Mouse (Mus musculus) embryo, embryonic 9.5 days (tissue): Measurements from ENCODE around the gene Prkar1a.

ENCODE experiments used
- DNase-seq: peaks from one replicate; pipeline ENCODE4 v3.0.0-alpha.2; 2017; ENCODE audit errors: extremely low spot score

Gene Prkar1a

GRCm38 (mm10) chr11:109649206-109649605 is at the start of gene Prkar1a:
Gene Prkar1a, plus strand, starts transcription at chr11:109649405.
- DNase-seq = no peak

GRCm38 (mm10) chr11:109607600-109607999 is 41.6 kb upstream of the Prkar1a start:
- DNase-seq = no peak

- DNase-seq = no peak
Observed at GRCm38 (mm10) chr11:109608976-109609625, 40.1 kb upstream of the Prkar1a start.

GRCm38 (mm10) chr11:109610046-109610794 is 39.0 kb upstream of the Prkar1a start:
- DNase-seq = no peak

- no peak for DNase-seq
Observed at GRCm38 (mm10) chr11:109610795-109611302, 38.4 kb upstream of the Prkar1a start.

DNA sequence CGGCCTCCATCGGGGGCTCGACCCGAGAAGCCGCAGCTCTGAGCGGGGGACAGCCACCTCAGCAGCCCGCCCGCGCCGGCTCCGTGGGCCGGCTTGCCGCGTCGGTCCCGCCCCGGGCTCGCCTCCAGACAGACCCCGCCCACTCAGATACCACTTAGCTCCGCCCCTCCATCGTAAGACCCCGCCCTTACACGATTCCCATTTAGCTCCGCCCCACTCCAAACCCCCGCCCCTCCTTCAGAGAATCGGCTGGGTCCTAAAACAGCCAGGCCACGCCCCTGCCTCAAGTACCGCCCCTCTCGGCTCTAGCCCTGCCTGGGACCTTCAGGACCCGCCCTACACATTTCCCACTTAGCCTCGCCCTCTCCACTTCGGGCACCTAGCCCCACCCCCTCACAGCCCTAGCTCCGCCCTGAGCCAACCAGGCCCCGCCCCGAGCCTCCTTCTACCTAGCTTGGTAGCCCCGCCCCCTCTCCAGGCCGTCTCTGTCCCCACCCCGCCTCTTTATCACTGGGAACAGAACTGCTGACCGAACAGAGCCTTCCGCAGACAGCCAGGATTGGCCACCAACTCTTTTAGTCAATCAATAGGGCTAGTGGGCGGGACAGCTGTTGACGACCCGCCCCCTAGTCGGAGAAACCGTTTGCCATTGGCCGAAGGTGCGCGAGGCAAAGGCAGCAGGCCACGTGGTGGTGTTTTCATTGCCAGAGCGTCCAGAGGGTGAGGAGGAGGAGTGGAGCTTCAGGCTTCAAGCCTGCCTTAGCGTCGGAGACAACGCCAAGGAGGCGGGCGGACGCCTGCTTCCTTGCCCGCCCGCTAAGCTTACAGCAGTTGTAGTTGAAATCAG is 37.7 kb upstream of the Prkar1a start, which contains the start of gene Wipi1:
Gene Wipi1 (minus strand): TSS at position 665 of the 847 bp plus-strand sequence.
- peak; percentile 100 for DNase-seq

DNA sequence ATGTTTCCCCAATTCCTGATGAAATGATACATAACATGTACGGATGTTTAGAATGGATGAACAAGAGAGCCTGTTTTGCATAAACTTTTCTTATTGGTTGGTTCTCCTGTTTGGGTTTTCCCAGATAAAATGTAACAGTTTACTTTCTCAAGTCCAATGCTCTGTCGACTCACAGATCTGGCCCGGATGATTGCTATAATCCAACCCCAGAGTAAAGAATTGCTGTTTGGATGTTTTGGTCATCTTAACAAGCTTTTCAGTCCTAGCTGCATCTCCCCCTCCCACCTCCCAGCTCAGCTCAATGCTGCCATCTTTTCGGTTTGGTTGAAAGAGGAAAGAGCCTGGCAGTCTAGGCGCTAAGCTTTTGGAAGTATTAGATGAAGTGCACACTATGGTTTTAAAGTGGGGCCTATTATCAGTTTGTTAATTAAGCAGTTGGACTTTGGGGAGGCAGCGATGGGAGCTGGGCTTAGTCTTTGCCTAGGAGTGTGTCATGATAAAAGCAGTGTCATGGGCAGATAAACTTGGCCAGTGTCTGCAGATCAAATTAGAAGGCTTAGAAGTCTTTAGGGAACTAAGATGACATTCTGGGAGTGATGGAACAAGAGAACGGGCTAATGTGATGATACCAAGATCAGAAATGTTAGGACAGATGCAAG is 36.2 kb upstream of the Prkar1a start:
- no peak for DNase-seq

DNA sequence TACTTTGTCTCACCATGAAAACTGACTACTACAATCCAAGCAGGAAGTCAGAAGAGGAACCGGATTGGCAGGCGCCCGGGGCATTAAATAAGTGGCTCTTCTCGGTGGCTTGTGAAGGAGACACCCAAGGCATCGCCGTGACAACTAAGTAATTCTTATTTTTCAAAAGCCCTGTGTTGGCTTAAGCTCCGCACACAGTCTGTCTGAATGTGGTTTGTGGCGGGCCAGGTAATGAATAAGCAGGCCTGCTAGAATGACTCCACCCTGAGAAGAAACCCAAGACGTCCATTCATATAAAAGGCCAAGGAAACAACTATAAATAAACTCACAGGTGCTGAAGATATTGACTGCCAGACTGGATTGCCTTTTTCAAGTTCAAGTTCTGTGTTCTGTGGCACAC is 33.9 kb upstream of the Prkar1a start:
- DNase-seq = no peak

DNA sequence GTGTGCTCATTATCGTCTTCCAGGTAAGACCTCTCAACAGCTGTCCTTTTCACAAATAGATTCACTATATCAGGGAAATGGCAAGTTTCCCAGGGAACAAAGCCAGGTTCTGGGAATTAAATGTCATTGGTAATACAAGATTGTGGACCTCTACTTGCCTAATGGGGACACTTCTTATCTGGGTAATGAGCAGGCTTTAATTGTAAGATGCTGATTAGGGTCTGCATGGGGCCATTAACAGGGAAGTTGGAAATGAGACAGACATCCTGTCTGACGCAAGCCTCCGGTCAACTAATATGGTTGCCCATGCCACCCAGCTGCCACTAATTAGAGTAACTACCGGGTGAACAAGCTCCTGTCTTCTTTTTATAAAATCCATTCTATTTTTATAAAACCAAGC is 32.9 kb upstream of the Prkar1a start:
- DNase-seq = no peak

GRCm38 (mm10) chr11:109616766-109617165 is 32.4 kb upstream of the Prkar1a start:
- no peak for DNase-seq

DNA sequence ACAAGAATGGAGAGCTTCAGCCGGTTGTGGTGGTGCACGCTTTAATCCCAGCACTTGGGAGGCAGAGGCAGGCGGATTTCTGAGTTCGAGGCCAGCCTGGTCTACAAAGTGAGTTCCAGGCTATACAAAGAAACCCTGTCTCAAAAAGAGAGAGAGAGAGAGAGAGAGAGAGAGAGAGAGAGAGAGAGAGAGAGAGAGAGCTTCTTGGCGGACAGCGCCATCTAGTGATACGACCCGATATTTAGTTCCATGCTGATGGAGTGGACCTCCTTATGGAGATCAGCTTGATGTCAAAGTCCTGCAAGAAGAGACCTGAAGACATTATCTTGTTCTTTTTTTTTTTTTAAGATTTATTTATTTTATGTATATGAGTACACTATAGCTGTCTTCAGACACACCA is 30.1 kb upstream of the Prkar1a start:
- peak; percentile 57 for DNase-seq

DNA sequence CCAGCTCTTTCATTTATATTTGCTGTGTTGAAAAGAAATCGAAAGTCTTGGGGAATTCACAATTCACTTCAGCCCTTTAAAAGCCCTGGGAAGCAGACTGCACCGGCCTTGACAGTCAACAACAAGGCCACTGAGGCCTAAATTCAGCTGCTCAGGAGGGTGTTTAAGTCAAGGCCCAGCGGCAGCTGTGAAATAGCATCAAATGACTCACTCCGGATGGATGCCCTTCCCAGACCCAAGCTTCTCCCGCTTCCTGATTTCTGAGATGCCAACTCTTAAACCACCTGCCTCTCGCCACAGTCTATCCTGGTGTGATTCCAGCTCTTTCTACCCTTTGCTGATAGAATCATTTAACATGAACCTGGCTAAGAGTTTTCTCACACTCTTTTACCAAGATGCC is 28.8 kb upstream of the Prkar1a start:
- no peak for DNase-seq

GRCm38 (mm10) chr11:109621183-109621582 is 28.0 kb upstream of the Prkar1a start:
- peak; percentile 47 for DNase-seq

GRCm38 (mm10) chr11:109622518-109623037 is 26.6 kb upstream of the Prkar1a start:
- DNase-seq = peak; percentile 29

DNA sequence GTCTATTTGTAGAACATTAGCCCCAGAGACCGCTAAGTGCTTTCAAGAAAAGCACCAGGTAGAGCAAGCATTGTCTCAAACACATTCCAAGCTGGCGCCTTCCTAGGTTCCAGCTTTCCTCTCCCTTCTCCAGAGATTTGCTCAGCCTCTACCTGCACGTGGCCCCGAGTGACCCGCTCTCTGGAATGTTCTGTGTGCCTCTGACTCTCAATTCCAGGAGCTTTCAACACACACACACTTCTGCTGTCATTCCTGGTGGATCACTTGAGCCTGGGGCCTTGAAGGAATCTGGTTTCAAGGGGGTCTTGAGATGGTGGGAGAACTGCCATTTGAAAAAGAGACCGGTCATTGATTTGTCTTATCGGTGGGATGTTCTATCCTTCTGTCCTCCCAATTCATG is 26.0 kb upstream of the Prkar1a start:
- no peak for DNase-seq

- no peak for DNase-seq
Observed at GRCm38 (mm10) chr11:109627648-109628047, 21.6 kb upstream of the Prkar1a start.

- no peak for DNase-seq
Observed at GRCm38 (mm10) chr11:109628099-109628498, 21.1 kb upstream of the Prkar1a start.

DNA sequence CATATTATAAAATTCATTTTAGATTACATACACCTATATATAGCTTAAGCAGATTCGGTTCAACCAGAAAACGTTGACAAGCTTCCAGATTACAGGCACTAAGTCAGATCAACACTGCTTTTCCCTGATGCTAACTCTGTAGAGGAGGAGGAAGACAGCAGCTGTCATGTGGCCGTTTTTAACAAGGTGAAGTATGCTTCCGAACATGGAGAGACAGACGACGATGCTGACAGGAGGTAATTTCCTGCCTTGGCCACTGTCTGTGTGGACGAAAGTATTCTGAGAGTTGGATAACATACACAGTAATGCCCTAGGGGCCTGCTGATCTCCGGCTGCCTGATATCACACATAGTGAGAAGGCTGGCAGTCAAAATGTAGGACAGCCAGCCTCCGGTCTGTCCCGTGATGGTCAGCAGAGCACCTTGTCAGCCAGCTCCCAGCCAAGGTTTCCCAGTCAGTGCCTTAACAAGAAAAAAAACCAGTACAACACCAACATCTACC is 20.1 kb upstream of the Prkar1a start:
- DNase-seq = no peak

DNA sequence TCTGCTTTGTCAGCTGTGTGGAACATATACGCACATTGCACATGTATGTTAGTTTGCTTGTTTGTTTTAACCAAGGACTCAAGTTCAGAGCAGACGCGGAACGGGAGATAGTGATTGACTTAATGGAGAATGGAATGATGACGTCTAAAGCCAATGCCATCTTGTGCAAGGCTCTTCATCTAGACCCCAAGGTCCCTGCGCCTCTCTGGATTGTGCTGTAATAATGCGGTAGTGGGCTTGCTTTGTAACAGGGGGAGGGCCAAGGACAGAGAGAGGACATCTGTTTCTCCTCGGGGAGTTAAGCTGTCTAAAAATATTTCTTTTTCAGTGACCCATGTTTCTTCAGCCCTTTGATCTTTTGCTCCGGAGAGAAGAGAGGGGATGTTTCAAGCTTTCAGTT is 14.3 kb upstream of the Prkar1a start:
- no peak for DNase-seq

- DNase-seq = no peak
Observed at GRCm38 (mm10) chr11:109635871-109636395, 13.3 kb upstream of the Prkar1a start.
